Mouse (Mus musculus) hindbrain, embryonic 14.5 days (tissue): Measurements from ENCODE around the gene Wdr90. TPM values are rescaled to one million over a fixed set of nuclear protein-coding genes. Genes with fewer than 3 reads are reported as not detected.

Experiments used
- ATAC-seq: fragments of 200-750 bp; cut with Nextera tagmentation; 2 replicates; pipeline ENCODE4 v1.8.0; 2017; ENCODE audit warnings: moderate number of reproducible peaks, mild to moderate bottlenecking, moderate TSS enrichment, moderate library complexity; ENCODE audit not compliant: low FRiP score
- DNase-seq: peaks from one replicate; pipeline ENCODE4 v3.0.0-alpha.2; 2015; ENCODE audit warnings: low spot score
- H3K27ac ChIP-seq: fragments of 300-500 bp; sonication (generic); 2 replicates; pipeline ENCODE4 v1.5.1; 2014; ENCODE audit warnings: mild to moderate bottlenecking, moderate library complexity
- H3K27me3 ChIP-seq: fragments of 300-500 bp; sonication (generic); 2 replicates; pipeline ENCODE4 v1.6.1; 2014; ENCODE audit warnings: mild to moderate bottlenecking, low read length, mixed read lengths; ENCODE audit not compliant: control insufficient read depth, insufficient read depth
- H3K36me3 ChIP-seq: fragments of 300-500 bp; sonication (generic); replicated peaks from 2 replicates; pipeline ENCODE4 v1.6.1; 2014; ENCODE audit not compliant: control insufficient read depth, insufficient read depth
- H3K4me1 ChIP-seq: fragments of 300-500 bp; sonication (generic); replicated peaks from 2 replicates; pipeline ENCODE4 v1.6.1; 2014; ENCODE audit warnings: antibody characterized with exemption, low read length, mixed read lengths; ENCODE audit not compliant: control insufficient read depth, insufficient read depth
- H3K4me2 ChIP-seq: fragments of 300-500 bp; sonication (generic); replicated peaks from 2 replicates; pipeline ENCODE4 v1.6.1; 2014; ENCODE audit warnings: mild to moderate bottlenecking, moderate library complexity
- H3K4me3 ChIP-seq: fragments of 300-500 bp; sonication (generic); replicated peaks from 2 replicates; pipeline ENCODE4 v1.5.1; 2014; ENCODE audit warnings: mild to moderate bottlenecking, low read length
- H3K9ac ChIP-seq: fragments of 300-500 bp; sonication (generic); 2 replicates; pipeline ENCODE4 v1.6.1; 2014
- H3K9me3 ChIP-seq: fragments of 300-500 bp; sonication (generic); 2 replicates; pipeline ENCODE4 v1.6.1; 2016; ENCODE audit warnings: low read length; ENCODE audit not compliant: control insufficient read depth
- WGBS: fragments of 180-500 bp; shearing (Covaris S2); extraction: QIAGEN DNeasy Blood & Tissue Kit; methylation state at CpG from one replicate; pipeline ENCODE4 v1.1.7; 2014; 5-methylcytosine and 5-hydroxymethylcytosine counted together
- polyA plus RNA-seq: library from polyadenylated mRNA; unstranded; fragments of >200 nt; fragmentation: Nextera tagmentation; extraction: Ambion mirVana; gene quantifications from 2 replicates; pipeline ENCODE4 v1.2.1, GENCODE M21; 2014

The Wdr90 gene
- polyA plus RNA-seq, 1 experiment from 2014 or later, result 13.1 TPM

DNA sequence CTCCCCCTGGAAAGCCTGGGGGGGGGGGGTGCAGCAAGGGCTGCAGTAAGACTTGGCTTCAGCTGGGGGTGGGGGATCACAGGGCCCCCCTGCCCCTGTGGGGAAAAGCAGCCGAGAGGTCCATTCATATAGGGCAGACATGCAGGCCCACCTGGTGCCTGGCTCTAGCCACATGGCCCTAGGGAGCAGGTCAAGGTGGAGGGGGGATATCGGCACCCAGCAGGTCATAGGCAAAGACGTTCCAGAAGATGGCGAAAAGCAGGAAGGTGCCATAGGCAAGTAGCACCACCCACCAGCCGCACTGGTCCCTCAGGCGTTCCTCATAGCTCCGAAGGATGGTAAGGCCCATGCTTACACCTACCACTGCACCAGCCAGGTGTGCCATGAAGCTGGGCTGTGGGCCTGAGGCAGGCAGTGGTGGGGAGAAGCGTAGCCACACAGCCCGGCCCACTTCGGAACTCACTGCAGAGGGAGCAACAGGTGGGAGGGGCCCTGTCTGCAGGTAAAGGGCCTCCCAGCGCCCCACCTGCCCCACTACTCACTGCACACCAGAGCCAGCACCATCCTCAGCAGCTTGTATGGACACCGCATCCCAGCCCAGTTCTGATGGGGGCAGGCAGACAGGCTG lies 26.6 kb downstream of the Wdr90 start:
- Histone ChIP-seq H3K4me3 (peak overlapping the region; percentile 89), H3K27me3 (no peaks in the 10 kb centered on the region), H3K36me3 (peaks cover 41% of the 10 kb centered on the region), H3K9ac (peak overlapping the region; percentile 86), H3K9me3 (no peaks in the 10 kb centered on the region), H3K27ac (no peak overlapping the region), H3K4me2 (peak overlapping the region; percentile 96), H3K4me1 (peaks cover 74% of the 10 kb centered on the region)
- WGBS, result 90% methylated on average over 12 of the region's 12 CpGs
- no peak for ATAC-seq
- no peak for DNase-seq

- H3K36me3 ChIP-seq, result peaks cover 35% of the 10 kb centered on the region
- DNase-seq, result no peak
- ATAC-seq, result no peak
- H3K4me3 ChIP-seq, result peak overlapping the region; percentile 89
- peak overlapping the region; percentile 96 for H3K4me2 ChIP-seq
- 48% methylated on average over 6 of the region's 6 CpGs for WGBS
- H3K9me3 ChIP-seq, result no peaks in the 10 kb centered on the region
- H3K27me3 ChIP-seq, result no peaks in the 10 kb centered on the region
- H3K9ac ChIP-seq, result peak overlapping the region; percentile 86
- peaks cover 77% of the 10 kb centered on the region for H3K4me1 ChIP-seq
- H3K27ac ChIP-seq, result peak overlapping the region; percentile 98
Measured at GRCm38 (mm10) chr17:25833961-25834594, 27.2 kb downstream of the Wdr90 start.

- Histone ChIP-seq H3K36me3 (peaks cover 28% of the 10 kb centered on the region), H3K4me2 (peak within 1 kb of the TSS; percentile 96), H3K27ac (peak within 1 kb of the TSS; percentile 98), H3K4me3 (peak within 1 kb of the TSS; percentile 89), H3K9me3 (no peaks in the 10 kb centered on the region), H3K9ac (peak within 1 kb of the TSS; percentile 86), H3K4me1 (peaks cover 80% of the 10 kb centered on the region), H3K27me3 (no peaks in the 10 kb centered on the region)
- DNase-seq (peak; percentile 84), ATAC-seq (peak; percentile 54)
- under 1% methylated on average over 24 of the region's 24 CpGs for WGBS
Measured at GRCm38 (mm10) chr17:25833291-25833663, 28.0 kb downstream of the Wdr90 start, which contains the start of gene Stub1. TSS of gene Stub1 (minus strand) at chr17:25833404.

DNA sequence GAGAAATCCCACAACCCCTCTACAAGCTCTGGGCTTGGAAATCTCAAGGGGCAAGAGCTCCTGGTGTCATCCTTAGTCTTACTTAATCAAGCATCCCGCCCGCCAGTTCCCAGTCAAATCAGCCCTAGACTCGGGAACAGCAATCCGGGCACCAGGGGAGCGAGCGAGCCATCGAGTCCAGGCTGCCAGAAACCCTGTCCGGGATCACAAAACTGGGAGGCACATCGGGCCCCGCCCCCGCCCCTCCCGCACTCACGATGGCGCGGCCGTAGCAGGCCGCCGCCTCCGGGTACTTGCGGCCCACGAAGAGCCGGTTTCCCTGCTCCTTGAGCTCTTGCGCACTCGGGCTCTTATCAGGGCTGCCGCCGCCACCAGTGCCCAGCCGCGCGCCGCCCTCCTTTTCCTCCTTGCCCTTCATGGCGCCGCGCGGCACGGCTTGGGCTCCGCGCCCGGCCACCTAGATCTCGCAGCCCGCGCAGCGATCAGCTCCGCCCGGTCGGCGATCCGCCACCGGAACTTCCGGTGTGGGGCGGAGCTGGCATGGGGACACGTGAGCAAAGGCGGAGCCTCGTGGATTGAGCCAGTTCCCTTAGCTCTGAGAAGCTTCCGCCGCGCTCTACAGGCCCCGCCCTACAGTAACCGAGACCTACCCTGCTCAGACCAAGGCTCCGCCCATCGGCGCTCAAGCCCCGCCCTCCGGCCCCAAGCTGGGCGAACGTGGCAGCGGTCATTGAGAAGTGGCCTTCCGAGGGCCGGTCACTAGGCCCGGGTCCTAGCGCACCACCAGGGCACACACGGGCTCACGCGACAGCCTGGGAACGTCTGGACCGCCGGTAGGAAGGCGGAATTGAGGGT lies 28.6 kb downstream of the Wdr90 start:
- Histone ChIP-seq H3K9me3 (no peaks in the 10 kb centered on the region), H3K4me3 (peak overlapping the region; percentile 89), H3K27ac (peak overlapping the region; percentile 98), H3K4me1 (peaks cover 79% of the 10 kb centered on the region), H3K27me3 (no peaks in the 10 kb centered on the region), H3K36me3 (peaks cover 29% of the 10 kb centered on the region), H3K4me2 (peak overlapping the region; percentile 96), H3K9ac (peak overlapping the region; percentile 86)
- peak; percentile 91 for ATAC-seq
- DNase-seq, result peak; percentile 97
- under 1% methylated on average over 74 of the region's 77 CpGs for WGBS

DNA sequence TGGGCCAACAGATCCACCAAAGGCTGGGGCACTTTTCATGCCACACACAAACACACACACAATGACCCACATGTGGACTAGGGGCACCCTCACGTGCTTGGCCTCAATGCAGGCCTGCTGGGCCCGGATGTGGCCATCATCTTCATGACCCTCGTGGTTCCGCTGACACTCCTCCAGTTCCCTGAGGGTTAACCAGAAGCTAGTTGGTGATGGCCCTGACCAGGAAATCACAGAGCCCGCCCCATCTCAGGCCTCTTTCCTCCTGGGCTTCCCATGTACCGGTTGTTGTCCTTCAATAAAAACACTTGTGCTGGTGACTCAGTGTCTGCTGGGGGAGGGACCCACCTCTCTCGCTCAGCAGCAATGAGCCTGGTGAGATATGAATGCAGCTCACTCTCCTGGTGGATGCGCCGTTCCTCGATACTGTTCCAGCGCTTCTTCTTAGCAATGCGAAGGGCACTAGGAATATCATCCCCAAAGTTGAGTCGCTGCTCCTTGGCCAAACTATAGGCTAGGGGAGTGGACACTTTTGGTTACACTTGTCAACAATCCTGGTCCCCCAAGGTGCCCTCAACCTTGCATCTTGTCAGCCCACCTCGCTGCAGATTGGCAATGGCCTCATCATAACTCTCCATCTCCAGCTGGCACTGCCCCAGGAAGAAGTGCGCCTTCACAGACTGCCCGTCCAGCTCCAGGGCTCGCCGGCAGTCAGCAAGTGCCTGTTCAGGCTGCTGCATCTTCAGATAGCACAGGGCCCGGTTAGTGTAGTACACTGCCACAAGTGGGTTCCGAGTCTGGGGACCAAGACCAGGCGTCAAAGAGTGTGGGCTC lies 29.6 kb downstream of the Wdr90 start:
- DNase-seq, result no peak
- no peaks in the 10 kb centered on the region for H3K27me3 ChIP-seq
- peak overlapping the region; percentile 96 for H3K4me2 ChIP-seq
- H3K4me3 ChIP-seq, result peak overlapping the region; percentile 89
- peak overlapping the region; percentile 86 for H3K9ac ChIP-seq
- peaks cover 74% of the 10 kb centered on the region for H3K4me1 ChIP-seq
- no peaks in the 10 kb centered on the region for H3K9me3 ChIP-seq
- 63% methylated on average over 21 of the region's 21 CpGs for WGBS
- peaks cover 36% of the 10 kb centered on the region for H3K36me3 ChIP-seq
- ATAC-seq, result no peak
- peak overlapping the region; percentile 98 for H3K27ac ChIP-seq

GRCm38 (mm10) chr17:25830806-25831431 lies 30.4 kb downstream of the Wdr90 start:
- DNase-seq (no peak), ATAC-seq (no peak)
- H3K36me3 ChIP-seq, result peaks cover 43% of the 10 kb centered on the region
- WGBS, result 88% methylated on average over 14 of the region's 14 CpGs
- peak overlapping the region; percentile 89 for H3K4me3 ChIP-seq
- no peak overlapping the region for H3K27ac ChIP-seq
- H3K4me1 ChIP-seq, result peaks cover 67% of the 10 kb centered on the region
- peak overlapping the region; percentile 96 for H3K4me2 ChIP-seq
- no peaks in the 10 kb centered on the region for H3K27me3 ChIP-seq
- H3K9me3 ChIP-seq, result no peaks in the 10 kb centered on the region
- 0 out of 2 replicates have a peak overlapping the region, but pooled peaks have one; percentile 86 for H3K9ac ChIP-seq

DNA sequence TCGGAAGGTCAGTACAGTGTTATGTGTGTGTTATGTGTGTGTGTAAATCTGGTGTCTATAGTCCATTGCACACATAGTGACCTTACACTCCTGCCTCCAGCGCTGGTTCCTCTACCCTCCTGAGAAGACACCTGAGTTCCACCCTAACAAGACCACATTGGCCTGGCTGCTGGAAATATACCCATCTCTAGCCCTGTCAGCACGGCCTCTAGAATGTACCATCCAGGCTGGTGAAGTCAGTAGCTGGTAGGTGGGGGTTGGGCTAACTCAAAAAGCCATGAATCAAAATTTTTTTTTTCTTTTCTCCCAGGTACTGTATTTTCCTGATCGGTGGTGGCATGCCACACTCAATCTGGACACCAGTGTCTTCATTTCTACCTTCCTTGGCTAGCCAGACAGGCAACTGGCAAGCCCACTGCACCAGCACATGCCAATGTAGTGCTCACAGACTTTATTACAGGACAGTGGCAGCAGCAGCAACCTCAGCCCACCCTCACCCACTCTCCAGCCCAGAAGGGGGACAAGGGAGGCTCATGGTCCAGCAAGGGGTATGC lies 31.0 kb downstream of the Wdr90 start:
- H3K27ac ChIP-seq, result no peak overlapping the region
- peak overlapping the region; percentile 62; the same call in 1 of the 2 replicates for H3K4me3 ChIP-seq
- ATAC-seq, result no peak
- peaks cover 45% of the 10 kb centered on the region for H3K36me3 ChIP-seq
- DNase-seq, result no peak
- H3K9ac ChIP-seq, result no peak overlapping the region
- no peaks in the 10 kb centered on the region for H3K27me3 ChIP-seq
- peaks cover 65% of the 10 kb centered on the region for H3K4me1 ChIP-seq
- WGBS, result 81% methylated on average over 4 of the region's 4 CpGs
- no peaks in the 10 kb centered on the region for H3K9me3 ChIP-seq
- peak overlapping the region; percentile 95 for H3K4me2 ChIP-seq

DNA sequence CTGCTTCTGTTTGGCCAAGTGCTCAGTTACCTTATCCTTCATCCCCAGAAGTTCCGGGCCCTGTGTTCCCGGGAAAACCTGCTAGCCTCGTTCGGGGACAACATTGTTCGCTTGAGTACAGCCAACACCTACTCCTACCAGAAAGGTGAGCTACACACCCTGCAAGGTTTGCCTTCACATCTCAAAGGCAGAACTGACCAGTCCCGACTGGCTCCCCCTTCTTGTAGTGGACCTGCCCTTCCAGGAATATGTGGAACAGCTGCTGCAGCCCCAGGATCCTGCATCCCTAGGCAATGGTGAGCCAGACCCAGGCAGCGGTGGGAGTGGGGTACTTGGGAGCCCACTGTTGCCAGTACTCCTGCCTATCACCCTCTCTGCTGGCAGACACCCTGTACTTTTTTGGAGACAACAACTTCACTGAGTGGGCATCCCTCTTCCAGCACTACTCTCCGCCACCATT lies 31.7 kb downstream of the Wdr90 start:
- H3K27me3 ChIP-seq, result no peaks in the 10 kb centered on the region
- H3K4me1 ChIP-seq, result peaks cover 65% of the 10 kb centered on the region

More for the DNA sequence above, 31.7 kb downstream of the Wdr90 start:
- no peaks in the 10 kb centered on the region for H3K9me3 ChIP-seq
- 44% methylated on average over 8 of the region's 8 CpGs for WGBS
- DNase-seq (no peak), ATAC-seq (no peak)
- H3K36me3 ChIP-seq, result peaks cover 45% of the 10 kb centered on the region
- H3K4me2 ChIP-seq, result peak overlapping the region; percentile 95
- H3K4me3 ChIP-seq, result peak overlapping the region; percentile 62
- H3K9ac ChIP-seq, result peak overlapping the region; percentile 90
- peak overlapping the region; percentile 92 for H3K27ac ChIP-seq
